Mouse (Mus musculus) left cerebral cortex, adult 9 months (tissue): ENCODE data around the gene Zfp148.
A peak's percentile ranks its signal among the peaks of the same experiment; 100 is the strongest.

ENCODE experiments used
- DNase-seq, 2 experiments: peaks; one replicate each; pipeline ENCODE4 v3.0.0; 2022; ENCODE audit warnings: low spot score in 2 of 2

Zfp148 gene

DNA sequence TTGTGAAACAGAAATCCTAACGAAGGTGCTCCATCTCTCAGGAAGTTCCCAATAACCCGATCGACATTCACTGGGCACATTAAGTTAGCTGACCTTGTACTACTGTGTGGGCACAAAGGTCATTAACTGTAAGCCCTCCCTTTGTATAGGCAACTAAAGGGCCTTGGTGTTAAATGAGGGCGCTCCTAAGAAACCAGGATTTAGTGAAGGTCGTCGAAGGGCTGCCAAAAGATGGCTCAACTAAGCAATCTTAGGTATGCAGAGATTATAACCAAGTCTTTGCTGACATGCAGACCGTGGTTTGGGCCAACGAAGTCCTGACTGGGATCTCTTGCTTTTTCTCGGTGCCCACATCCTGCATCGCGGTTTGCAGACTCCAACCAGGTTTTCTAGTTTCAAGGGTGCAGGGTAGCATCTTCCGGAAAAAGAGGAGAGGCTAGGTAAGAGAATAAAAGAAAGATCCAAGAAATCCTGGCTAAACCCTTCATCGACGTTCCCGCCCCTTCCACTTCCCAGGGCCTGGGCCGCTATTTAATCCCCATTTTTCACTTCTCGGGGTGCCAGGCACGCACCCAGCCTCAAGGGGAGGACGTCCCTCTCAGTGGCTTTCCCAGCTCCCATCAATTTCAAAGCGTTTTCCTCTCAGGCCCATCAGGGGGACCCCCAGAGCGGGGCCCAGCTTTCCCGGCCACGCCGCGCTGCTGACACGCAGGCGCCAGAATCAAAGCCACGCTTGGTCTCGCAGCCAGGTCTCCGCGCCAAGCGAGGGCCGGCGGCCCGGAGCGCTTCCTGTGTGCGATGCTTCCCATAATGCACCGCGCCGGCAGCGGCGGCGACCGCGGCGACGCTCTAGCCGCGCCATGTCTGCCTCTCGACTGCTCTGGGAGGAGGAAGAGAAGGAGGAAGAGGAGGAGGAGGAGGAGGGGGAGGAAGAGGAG, at the start of gene Zfp148:
TSS of gene Zfp148 (plus strand) at position 893 of the 938 bp plus-strand sequence.
- peak; percentile 82 to 90 for DNase-seq

DNA sequence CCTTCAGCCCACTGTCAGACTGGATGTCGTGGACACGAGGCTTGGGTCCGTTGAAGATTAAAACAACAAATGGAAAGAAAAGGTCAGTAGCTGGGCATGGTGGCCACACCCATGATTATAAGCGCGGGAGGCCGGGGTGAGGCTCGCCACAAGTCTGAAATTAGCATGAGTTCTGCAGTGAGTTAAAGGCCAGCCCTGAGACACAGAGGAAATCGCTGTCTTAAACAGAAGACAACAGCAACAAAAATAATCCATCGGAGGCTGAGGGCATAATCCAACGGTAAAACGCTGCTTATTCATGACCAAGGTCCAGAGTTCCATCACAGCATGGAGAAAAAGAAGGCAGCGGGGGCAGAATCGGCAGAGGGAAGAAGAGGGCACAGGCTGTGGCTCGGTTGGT, 47.6 kb upstream of the Zfp148 start:
- DNase-seq: no peak

DNA sequence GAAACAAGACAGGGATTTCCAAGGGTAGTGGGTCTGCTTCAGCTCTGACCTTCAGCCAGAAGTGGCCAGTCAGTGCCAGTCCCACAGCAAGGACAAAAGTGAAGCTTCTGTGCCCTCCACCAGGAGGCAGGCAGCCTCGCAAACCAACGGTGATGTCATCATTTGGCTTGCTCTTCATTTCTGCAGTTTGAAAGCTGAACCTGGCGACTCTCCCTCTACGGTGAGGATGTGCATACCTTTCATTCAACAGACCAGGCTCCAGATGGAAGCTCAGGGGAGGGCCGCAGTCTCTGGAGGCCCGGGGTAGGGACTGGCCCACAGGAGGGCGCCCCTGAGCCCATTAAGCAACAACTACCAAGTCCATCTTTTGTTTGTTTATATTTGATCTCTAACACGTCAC, 43.5 kb upstream of the Zfp148 start:
- DNase-seq: peak in 1 of 2 experiments; percentile 77

DNA sequence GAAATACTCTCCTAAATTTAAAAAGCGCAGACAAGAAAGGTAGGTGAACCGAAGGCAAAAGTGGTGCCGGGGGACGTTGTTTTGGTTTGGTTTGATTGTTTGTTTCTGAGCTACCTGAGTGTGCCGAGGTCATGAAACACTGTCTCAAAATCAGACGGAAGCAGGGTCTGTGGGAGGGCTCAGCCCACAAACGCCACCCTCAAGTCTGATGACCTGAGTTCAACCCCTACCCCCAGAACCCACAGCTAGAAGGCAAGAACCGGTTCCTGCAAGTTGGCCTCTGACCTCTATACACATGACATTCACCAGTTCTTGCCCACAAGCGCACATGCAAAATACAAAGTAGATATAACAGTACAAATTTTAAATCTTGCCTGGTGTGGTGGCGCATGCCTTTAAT, 43.0 kb upstream of the Zfp148 start:
- DNase-seq: no peak

DNA sequence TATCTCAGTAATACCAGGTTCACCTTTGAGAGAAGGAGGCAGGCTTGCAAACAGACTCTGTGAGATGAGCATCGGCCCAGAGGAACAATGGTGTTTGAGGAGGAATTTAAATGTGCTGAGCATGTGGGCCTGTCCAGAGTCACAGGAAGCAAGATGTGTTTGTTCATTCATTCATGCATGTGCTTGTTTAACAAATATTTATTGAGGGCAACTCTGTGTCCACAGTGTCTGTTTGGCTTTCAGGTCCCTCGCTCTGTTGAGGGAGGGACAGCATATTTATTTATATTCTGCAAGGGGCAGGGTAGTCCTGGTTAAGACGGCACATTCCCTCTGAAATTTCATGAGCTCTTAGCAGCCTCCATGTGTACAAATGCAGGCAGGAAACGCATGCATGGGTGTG, 42.1 kb upstream of the Zfp148 start:
- no peak for DNase-seq

DNA sequence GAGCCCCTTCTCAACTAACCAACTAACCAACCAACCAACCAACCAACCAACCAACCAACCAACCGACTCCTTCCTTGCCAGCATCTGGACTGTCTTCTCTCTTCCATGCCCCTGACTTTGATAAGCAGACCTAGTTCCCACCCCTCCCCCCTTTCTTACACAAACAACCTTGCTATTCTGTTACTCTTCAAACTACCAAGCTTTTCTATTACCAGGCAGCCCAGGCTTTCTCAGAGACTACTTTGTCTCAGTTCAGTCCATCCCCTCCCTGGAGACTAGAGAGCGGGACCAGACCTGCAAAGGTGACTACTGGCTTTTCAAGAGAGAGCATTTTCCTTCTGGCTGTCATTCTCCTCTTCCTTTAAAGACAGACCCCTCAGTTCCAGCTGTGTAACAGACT, 41.2 kb upstream of the Zfp148 start:
- no peak for DNase-seq

DNA sequence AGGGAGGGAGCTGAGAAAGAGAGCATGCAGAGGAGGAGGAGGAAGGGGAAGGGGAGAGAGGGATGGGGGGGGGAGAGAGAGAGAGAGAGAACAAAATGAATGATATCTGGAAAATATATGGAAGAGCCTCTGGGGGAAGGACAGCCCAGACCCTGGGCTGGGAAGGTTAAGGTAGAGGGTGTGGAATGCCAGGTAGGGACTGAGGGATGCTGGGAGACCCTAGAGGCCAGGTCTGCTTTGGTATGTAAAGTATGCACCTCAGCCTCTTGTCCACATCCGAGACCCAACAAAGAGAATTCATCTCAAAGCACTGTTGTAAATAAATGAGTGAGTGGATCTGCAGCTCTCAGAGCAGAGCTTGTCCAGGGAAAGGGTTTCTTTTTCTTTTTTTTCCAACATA, 38.3 kb upstream of the Zfp148 start:
- DNase-seq: no peak

DNA sequence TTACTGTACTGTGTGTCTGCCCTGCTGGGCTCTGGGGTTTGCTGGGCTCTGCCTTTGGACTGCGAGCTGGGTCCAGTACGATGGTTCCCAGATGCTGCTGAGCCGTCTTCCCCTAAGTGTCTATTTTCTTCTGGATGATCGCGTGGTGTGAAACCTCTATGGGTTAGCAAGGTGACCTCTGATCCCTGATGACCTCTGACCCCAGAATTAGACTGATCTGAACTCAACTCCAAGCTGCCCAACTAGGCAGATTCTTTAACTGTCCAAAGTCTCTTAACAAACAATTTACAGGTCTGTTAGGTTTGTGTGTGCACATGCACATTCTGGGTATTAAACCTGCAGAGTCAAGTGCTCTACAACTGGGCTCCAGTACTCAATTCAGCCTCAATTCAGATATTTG, 37.5 kb upstream of the Zfp148 start:
- no peak for DNase-seq

GRCm38 (mm10) chr16:33343601-33344000, 37.0 kb upstream of the Zfp148 start:
- no peak for DNase-seq

- peak; percentile 61 to 85 for DNase-seq
Measured at GRCm38 (mm10) chr16:33344379-33344778, 36.3 kb upstream of the Zfp148 start.

GRCm38 (mm10) chr16:33344875-33345274, 35.8 kb upstream of the Zfp148 start:
- DNase-seq: peak in 1 of 2 experiments; percentile 25

GRCm38 (mm10) chr16:33346376-33346775, 34.3 kb upstream of the Zfp148 start:
- DNase-seq: no peak

GRCm38 (mm10) chr16:33347134-33347533, 33.5 kb upstream of the Zfp148 start:
- DNase-seq: no peak

DNA sequence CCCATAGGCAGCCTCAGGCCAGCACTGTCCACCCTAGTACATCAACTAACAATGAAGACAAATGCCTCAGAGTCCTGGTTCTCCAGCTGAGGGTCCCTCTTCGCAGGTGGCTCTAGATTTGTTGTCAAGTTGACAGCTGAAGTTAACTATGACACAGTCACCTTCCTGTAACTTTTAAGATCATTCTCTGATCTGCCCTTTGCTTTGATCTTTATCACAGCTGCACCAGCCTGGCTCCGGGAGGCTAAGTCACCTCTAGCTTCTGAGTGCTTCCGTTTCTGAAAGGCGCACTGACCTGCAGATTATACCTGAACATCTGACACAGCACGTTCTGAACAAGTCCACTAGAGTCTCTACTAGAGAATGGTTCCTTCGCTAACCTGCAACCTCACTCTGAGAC, 22.8 kb upstream of the Zfp148 start:
- DNase-seq: no peak

DNA sequence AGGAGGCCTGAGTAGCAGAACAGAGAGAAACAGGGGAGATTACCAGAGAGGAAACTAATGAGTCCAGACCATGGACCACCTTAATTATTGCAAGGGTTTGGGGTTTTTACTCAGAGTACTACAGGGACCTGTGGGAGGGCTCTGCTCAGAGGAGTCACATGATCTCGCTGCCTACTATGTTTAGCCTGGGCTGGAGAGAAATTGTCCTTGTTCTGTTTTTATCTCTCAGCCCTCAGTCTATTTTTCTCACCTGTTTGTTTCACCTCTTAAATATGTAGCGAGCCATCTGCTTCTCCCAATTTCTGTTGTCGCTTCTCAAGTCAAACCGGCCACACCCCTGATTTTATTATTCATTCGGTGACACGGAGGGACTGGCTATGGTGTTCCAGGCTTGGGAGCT, 14.9 kb upstream of the Zfp148 start:
- DNase-seq: peak in 1 of 2 experiments; percentile 50

- no peak for DNase-seq
Measured at GRCm38 (mm10) chr16:33368632-33369031, 12.0 kb upstream of the Zfp148 start.

DNA sequence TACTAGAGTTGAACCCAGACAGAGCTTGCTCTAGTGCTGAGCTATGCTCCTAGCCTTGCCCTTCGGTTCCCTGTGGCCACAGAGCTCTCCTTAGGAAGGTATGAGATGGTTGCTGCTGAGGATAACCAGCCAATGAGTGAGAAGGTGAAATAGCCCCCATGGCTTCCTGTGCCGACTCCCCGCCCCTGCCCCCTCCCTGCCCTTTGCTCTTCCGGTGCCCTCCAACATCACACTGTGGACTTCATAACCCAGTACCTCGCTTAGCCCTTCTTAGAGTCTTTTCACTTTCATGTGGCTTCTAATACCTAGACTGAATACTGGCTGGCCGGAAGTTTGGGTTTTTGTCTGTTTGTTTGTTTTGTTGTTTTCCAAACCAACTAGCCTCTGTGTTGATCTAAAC, 9.8 kb upstream of the Zfp148 start:
- DNase-seq: no peak

DNA sequence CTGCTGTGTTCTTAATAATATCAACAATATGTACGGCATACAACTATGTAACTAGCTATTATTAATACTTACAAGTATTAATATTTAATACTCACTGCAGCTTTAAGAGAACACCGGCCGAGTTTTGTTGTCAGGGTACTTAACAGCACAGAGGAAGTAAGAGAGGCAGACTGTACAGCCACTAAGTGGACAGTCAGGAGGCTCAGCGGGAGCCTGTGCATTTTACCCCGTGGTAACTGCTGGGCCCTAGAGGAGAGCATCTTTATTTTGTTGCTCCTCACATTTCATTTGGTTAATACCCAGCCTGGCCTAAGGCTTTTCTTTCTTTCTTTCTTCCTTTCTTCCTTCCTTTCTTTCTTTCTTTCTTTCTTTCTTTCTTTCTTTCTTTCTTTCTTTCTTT, 8.0 kb upstream of the Zfp148 start:
- no peak for DNase-seq

DNA sequence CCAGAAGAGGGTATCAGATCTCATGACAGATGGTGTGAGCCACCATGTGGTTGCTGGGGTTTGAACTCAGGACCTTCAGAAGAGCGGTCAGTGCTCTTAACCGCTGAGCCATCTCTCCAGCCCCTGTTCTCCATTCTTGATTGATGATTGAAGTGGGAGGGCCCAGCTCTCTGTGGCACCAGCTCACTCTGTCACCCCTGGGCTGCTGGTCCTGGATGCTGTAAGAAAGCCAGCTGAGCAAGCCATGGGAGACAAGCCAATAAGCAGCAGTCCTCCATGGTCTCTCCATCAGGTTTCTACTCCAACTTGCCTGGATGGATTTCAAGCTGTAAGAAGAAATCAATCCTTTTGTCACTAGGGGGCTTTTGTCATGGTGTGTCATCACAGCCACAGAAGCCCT, 7.3 kb upstream of the Zfp148 start:
- no peak for DNase-seq

DNA sequence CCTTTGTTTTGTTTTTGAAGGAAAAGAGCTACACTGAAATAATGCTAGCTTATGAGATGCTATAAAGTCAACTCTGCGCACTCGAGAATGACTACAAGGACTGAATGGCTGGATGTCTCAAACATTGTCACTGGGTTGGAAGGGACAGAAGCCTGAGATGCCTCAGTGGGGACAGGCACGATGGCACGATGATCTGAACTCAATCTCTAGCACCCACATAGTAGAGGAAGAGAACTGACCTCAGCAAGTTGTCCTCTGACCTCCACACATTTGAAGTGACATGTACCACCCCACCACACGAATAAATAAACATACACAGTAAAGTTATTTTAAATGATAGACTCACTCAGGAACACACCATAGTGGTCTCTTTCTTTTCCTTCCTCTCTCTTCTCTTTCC, 4.4 kb upstream of the Zfp148 start:
- no peak for DNase-seq

DNA sequence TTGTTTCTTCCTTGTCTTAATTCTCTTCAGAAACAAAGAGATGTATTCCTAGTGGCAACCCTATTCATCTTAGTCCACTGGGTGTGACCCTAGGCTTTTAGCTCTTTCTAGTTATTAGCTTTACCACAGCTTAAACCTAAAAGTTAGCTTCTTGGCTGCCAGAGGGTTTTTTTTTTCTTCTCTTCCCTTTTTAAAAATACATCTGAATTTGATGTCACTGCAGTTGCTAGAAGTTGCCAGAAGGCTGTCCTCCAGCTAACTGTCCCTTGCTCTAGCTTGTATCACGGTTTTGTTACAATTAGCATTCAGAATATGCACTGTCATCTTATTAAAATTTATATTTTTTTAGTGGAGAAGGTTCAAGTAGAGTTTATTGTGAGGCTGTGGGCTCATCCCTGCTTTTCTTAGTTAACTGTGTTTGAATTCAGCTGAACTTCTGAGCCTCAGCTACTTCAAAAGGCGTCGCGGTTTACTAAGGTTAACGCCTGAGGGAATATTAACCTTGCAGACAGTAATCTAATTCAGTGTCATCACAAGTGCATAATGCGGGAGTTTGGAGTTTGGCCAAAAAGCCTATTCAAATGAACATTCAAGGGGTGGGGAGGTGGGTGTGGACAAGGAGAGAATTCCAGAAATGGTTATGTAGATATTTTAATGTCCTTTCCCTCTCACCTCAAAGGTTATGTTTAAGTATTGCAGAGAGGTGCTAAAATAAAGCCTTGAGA, 1.3 kb upstream of the Zfp148 start:
- DNase-seq: no peak

DNA sequence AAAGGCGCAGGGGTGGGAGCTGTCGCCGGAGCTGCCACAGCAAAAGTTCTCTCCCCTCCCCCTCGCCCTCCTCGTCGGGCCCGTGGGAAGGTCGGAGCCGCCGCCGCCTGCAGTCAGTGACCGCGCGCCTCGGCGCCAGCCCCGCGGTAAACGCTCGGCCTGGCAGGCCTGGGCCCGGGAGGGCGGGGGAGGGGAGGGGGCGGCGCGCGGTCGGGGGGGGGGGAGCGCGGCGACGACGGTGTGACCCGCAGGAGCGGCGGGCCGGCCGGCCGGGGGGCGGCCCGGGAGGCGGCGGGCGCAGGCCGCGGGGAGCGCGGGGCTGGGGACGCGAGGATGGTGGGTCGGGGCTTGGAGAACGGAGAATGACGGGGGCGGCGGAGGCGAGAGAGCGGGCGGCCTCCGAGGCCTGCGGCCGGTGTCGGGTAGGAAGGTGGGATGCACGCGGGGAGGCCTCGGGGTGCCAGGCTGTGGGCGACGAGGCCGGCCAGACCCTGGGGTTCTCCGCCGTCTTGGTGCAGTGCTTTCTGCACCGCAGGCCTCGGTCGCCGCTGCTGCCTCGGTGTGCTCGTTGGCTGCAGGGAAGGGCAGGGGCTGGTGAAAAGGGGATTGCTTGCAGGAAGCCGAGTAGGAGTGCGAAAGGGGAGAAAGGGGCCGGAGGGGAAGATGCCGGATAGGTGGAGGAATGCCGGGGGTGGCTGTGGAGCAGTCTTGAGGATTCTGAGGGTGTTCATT, 412 bp downstream of the Zfp148 start:
- DNase-seq: peak in 1 of 2 experiments; percentile 40
